Mouse (Mus musculus) forebrain, embryonic 14.5 days (tissue): ENCODE measurements around the gene Slc15a3. TPM values are rescaled to one million over a fixed set of nuclear protein-coding genes. Genes with fewer than 3 reads are reported as not detected.

Experiments used
- polyA plus RNA-seq: library from polyadenylated mRNA; unstranded; fragments of >200 nt; fragmentation: Nextera tagmentation; extraction: Ambion mirVana; gene quantifications from 2 replicates; pipeline ENCODE4 v1.2.1, GENCODE M21; 2014

Gene Slc15a3
- polyA plus RNA-seq, 1 experiment from 2014 or later, result 0.34 TPM

Other genes with a start within 250 kb of the Slc15a3 start
- 283 and 296 TPM in 2 replicates for gene Ddb1, start 234.4 kb upstream of the Slc15a3 start, polyA plus RNA-seq
- gene Tkfc, start 234.1 kb upstream of the Slc15a3 start, polyA plus RNA-seq, result 25.4 and 25.7 TPM in 2 replicates
- gene Vwce, start 205.5 kb upstream of the Slc15a3 start, polyA plus RNA-seq, result 0.19 and 0.26 TPM in 2 replicates
- gene Pga5, start 161.7 kb upstream of the Slc15a3 start, polyA plus RNA-seq, result not detected in 2 replicates
- gene Vps37c, start 151.0 kb upstream of the Slc15a3 start, polyA plus RNA-seq, result 31.9 and 36.4 TPM in 2 replicates
- 0.29 TPM in 1 of 2 replicates, not detected in the other for gene Cd5, start 100.7 kb upstream of the Slc15a3 start, polyA plus RNA-seq
- gene Cd6, start 9.7 kb upstream of the Slc15a3 start, polyA plus RNA-seq, result not detected in 2 replicates
- gene Tmem132a, start 30.2 kb downstream of the Slc15a3 start, polyA plus RNA-seq, result 106 and 149 TPM in 2 replicates
- gene Tmem109, start 42.3 kb downstream of the Slc15a3 start, polyA plus RNA-seq, result 42.7 and 47.7 TPM in 2 replicates
- gene Prpf19, start 55.5 kb downstream of the Slc15a3 start, polyA plus RNA-seq, result 44.2 and 45.5 TPM in 2 replicates
- gene Zp1, start 80.9 kb downstream of the Slc15a3 start, polyA plus RNA-seq, result 0.99 TPM in 1 of 2 replicates, not detected in the other
- 0.16 and 0.18 TPM in 2 replicates for gene Ptgdr2, start 97.4 kb downstream of the Slc15a3 start, polyA plus RNA-seq
- 12.1 and 15.0 TPM in 2 replicates for gene Ccdc86, start 109.5 kb downstream of the Slc15a3 start, polyA plus RNA-seq
- gene Ms4a10, start 134.9 kb downstream of the Slc15a3 start, polyA plus RNA-seq, result not detected in 2 replicates
- gene Ms4a15, start 153.5 kb downstream of the Slc15a3 start, polyA plus RNA-seq, result 0.25 TPM in 1 of 2 replicates, not detected in the other
- gene Ms4a18, start 178.3 kb downstream of the Slc15a3 start, polyA plus RNA-seq, result not detected in 2 replicates
- gene Ms4a8a, start 241.4 kb downstream of the Slc15a3 start, polyA plus RNA-seq, result not detected in 2 replicates